Mouse (Mus musculus) intestine, postnatal 0 days (tissue): ENCODE results near the gene Ncdn. TPM values are rescaled to one million over a fixed set of nuclear protein-coding genes. Genes with fewer than 3 reads are reported as not detected.

ENCODE experiments used
- ATAC-seq: fragments of 200-750 bp; cut with Nextera tagmentation; 2 replicates; pipeline ENCODE4 v1.8.0; 2017; ENCODE audit warnings: mild to moderate bottlenecking, moderate TSS enrichment, moderate library complexity
- H3K27ac ChIP-seq: fragments of 300-500 bp; sonication (generic); 2 replicates; pipeline ENCODE4 v1.5.1; 2014; ENCODE audit warnings: mild to moderate bottlenecking, low read depth, low read length, moderate library complexity
- H3K27me3 ChIP-seq: fragments of 300-500 bp; sonication (generic); replicated peaks from 2 replicates; pipeline ENCODE4 v1.6.1; 2014; ENCODE audit warnings: low read length, mixed read lengths; ENCODE audit not compliant: control insufficient read depth, insufficient read depth
- H3K36me3 ChIP-seq: fragments of 300-500 bp; sonication (generic); 2 replicates; pipeline ENCODE4 v1.6.1; 2014; ENCODE audit warnings: mild to moderate bottlenecking, moderate library complexity; ENCODE audit not compliant: control insufficient read depth, insufficient read depth
- H3K4me1 ChIP-seq: fragments of 300-500 bp; sonication (generic); replicated peaks from 2 replicates; pipeline ENCODE4 v1.6.1; 2014; ENCODE audit warnings: antibody characterized with exemption, low read length, mixed read lengths; ENCODE audit not compliant: control insufficient read depth, insufficient read depth
- H3K4me2 ChIP-seq: fragments of 300-500 bp; sonication (generic); replicated peaks from 2 replicates; pipeline ENCODE4 v1.6.1; 2014; ENCODE audit warnings: low read depth, mild to moderate bottlenecking, moderate library complexity
- H3K4me3 ChIP-seq: fragments of 300-500 bp; sonication (generic); 2 replicates; pipeline ENCODE4 v1.5.1; 2014; ENCODE audit warnings: low read depth, low read length
- H3K9ac ChIP-seq: fragments of 300-500 bp; sonication (generic); 2 replicates; pipeline ENCODE4 v1.6.1; 2014; ENCODE audit warnings: mild to moderate bottlenecking, low read depth, low read length
- H3K9me3 ChIP-seq: fragments of 300-500 bp; sonication (generic); 2 replicates; pipeline ENCODE4 v1.6.1; 2016; ENCODE audit warnings: mixed run types; ENCODE audit not compliant: control insufficient read depth
- CTCF ChIP-seq: sonication (generic); IDR thresholded peaks from 2 replicates; pipeline ENCODE4 v1.5.1; 2016; ENCODE audit warnings: low read depth, mild to moderate bottlenecking, control low read depth, antibody characterized with exemption, moderate library complexity
- WGBS: fragments of 180-500 bp; shearing (Covaris S2); extraction: QIAGEN DNeasy Blood & Tissue Kit; methylation state at CpG from one replicate; pipeline ENCODE4 v1.1.7; 2014; 5-methylcytosine and 5-hydroxymethylcytosine counted together
- polyA plus RNA-seq: library from polyadenylated mRNA; unstranded; fragments of >200 nt; fragmentation: Nextera tagmentation; extraction: Ambion mirVana; gene quantifications from 2 replicates; pipeline ENCODE4 v1.2.1, GENCODE M21; 2015

The Ncdn gene
- polyA plus RNA-seq, 1 experiment from 2014 or later, result 13.5 TPM

- Histone ChIP-seq H3K4me1 (no peaks in the 10 kb centered on the region), H3K27me3 (peaks cover 93% of the 10 kb centered on the region), H3K4me2 (no peak overlapping the region), H3K27ac (no peak overlapping the region), H3K9me3 (no peaks in the 10 kb centered on the region), H3K4me3 (0 out of 2 replicates have a peak overlapping the region, but pooled peaks have one; percentile 41), H3K36me3 (no peaks in the 10 kb centered on the region), H3K9ac (no peak overlapping the region)
- no peak for TF ChIP-seq CTCF
- 3% methylated on average over 16 of the region's 16 CpGs for WGBS
- no peak for ATAC-seq
Measured at GRCm38 (mm10) chr4:126734001-126734603, 19.1 kb downstream of the Ncdn start.

GRCm38 (mm10) chr4:126732531-126733380 is 20.5 kb downstream of the Ncdn start:
- Histone ChIP-seq H3K27ac (no peak overlapping the region), H3K9me3 (no peaks in the 10 kb centered on the region), H3K36me3 (no peaks in the 10 kb centered on the region), H3K4me1 (no peaks in the 10 kb centered on the region), H3K4me3 (0 out of 2 replicates have a peak overlapping the region, but pooled peaks have one; percentile 14), H3K9ac (no peak overlapping the region), H3K27me3 (peaks cover 84% of the 10 kb centered on the region), H3K4me2 (peak overlapping the region; percentile 24)
- no peak for TF ChIP-seq CTCF
- 6% methylated on average over 26 of the region's 26 CpGs for WGBS
- ATAC-seq, result no peak

GRCm38 (mm10) chr4:126732111-126732510 is 21.1 kb downstream of the Ncdn start:
- H3K9ac ChIP-seq, result no peak overlapping the region
- no peak overlapping the region for H3K27ac ChIP-seq
- no peak for ATAC-seq
- H3K36me3 ChIP-seq, result no peaks in the 10 kb centered on the region
- H3K4me3 ChIP-seq, result peak overlapping the region; percentile 14; the same call in 1 of the 2 replicates
- 2% methylated on average over 18 of the region's 18 CpGs for WGBS
- H3K9me3 ChIP-seq, result no peaks in the 10 kb centered on the region
- peaks cover 77% of the 10 kb centered on the region for H3K27me3 ChIP-seq
- no peaks in the 10 kb centered on the region for H3K4me1 ChIP-seq
- peak overlapping the region; percentile 24 for H3K4me2 ChIP-seq
- TF ChIP-seq CTCF, result no peak

GRCm38 (mm10) chr4:126707439-126707826 is 45.8 kb downstream of the Ncdn start:
- no peak for TF ChIP-seq CTCF
- Histone ChIP-seq H3K27me3 (no peaks in the 10 kb centered on the region), H3K27ac (no peak overlapping the region), H3K9ac (no peak overlapping the region), H3K4me2 (no peak overlapping the region), H3K36me3 (peaks cover 68% of the 10 kb centered on the region), H3K4me1 (no peaks in the 10 kb centered on the region), H3K9me3 (no peaks in the 10 kb centered on the region), H3K4me3 (no peak overlapping the region)
- 76% methylated on average over 5 of the region's 5 CpGs for WGBS
- ATAC-seq, result no peak

- Histone ChIP-seq H3K4me3 (no peak overlapping the region), H3K27ac (no peak overlapping the region), H3K9ac (no peak overlapping the region), H3K36me3 (peaks cover 68% of the 10 kb centered on the region), H3K4me2 (no peak overlapping the region), H3K4me1 (no peaks in the 10 kb centered on the region), H3K27me3 (no peaks in the 10 kb centered on the region), H3K9me3 (no peaks in the 10 kb centered on the region)
- no peak for TF ChIP-seq CTCF
- WGBS, result 88% methylated on average over 12 of the region's 12 CpGs
- ATAC-seq, result no peak
Measured at GRCm38 (mm10) chr4:126706630-126707438, 46.4 kb downstream of the Ncdn start.

GRCm38 (mm10) chr4:126696908-126697307 is 56.3 kb downstream of the Ncdn start:
- Histone ChIP-seq H3K9me3 (no peaks in the 10 kb centered on the region), H3K4me1 (no peaks in the 10 kb centered on the region), H3K4me2 (no peak overlapping the region), H3K4me3 (no peak overlapping the region), H3K36me3 (peaks cover 26% of the 10 kb centered on the region), H3K27ac (no peak overlapping the region), H3K9ac (no peak overlapping the region), H3K27me3 (no peaks in the 10 kb centered on the region)
- no peak for TF ChIP-seq CTCF
- 95% methylated on average over 4 of the region's 4 CpGs for WGBS
- no peak for ATAC-seq

Other genes with a start within 250 kb of the Ncdn start
- 0.90 and 1.1 TPM in 2 replicates for gene Ago4, start 220.0 kb downstream of the Ncdn start, polyA plus RNA-seq
- 8.3 and 10.2 TPM in 2 replicates for gene Clspn, start 196.5 kb downstream of the Ncdn start, polyA plus RNA-seq
- gene 5730409E04Rik, start 143.6 kb downstream of the Ncdn start, polyA plus RNA-seq, result 1.2 and 1.4 TPM in 2 replicates
- gene Psmb2, start 75.8 kb downstream of the Ncdn start, polyA plus RNA-seq, result 358 and 381 TPM in 2 replicates
- gene Tfap2e, start 17.2 kb downstream of the Ncdn start, polyA plus RNA-seq, result not detected in 2 replicates
- 68.7 and 77.6 TPM in 2 replicates for gene AU040320, start 106 bp upstream of the Ncdn start, polyA plus RNA-seq
- 6.0 and 7.1 TPM in 2 replicates for gene Zmym4, start 214.7 kb upstream of the Ncdn start, polyA plus RNA-seq